Mouse (Mus musculus) left cerebral cortex, postnatal 25 days (tissue): ENCODE data around the gene Caskin1. TPM values are rescaled to one million over a fixed set of nuclear protein-coding genes. Genes with fewer than 3 reads are reported as not detected.

Source experiments
- DNase-seq, 2 experiments: peaks; one replicate each; pipeline ENCODE4 v3.0.0; 2022; ENCODE audit warnings: low spot score in 2 of 2, mixed read lengths in 1 of 2
- intact Hi-C: fragments of 180-260 bp; cut with DNase I; formaldehyde crosslinking; loops from one replicate; pipeline ENCODE4 v1.15.1; 2025
- total RNA-seq, 2 experiments: library from RNA; stranded (reverse); gene quantifications; 2 replicates each; pipeline ENCODE4 v1.2.3; 2021

Caskin1 gene
- total RNA-seq, 2 experiments from 2014 or later, result 115 to 121 TPM

GRCm38 (mm10) chr17:24488662-24489264 lies 362 bp downstream of the Caskin1 start:
- DNase-seq, result peak in 1 of 2 experiments; percentile 49
- intact Hi-C loops, result no loop called here

- no peak for DNase-seq
- intact Hi-C loops, result no loop called here
Measured at GRCm38 (mm10) chr17:24489265-24490030, 1.0 kb downstream of the Caskin1 start.

- peak in 1 of 2 experiments; percentile 66 for DNase-seq
- intact Hi-C loops, result no loop called here
Measured at GRCm38 (mm10) chr17:24490399-24490798, 2.0 kb downstream of the Caskin1 start.

GRCm38 (mm10) chr17:24494627-24495335 lies 6.4 kb downstream of the Caskin1 start:
- intact Hi-C loops, result no loop called here
- peak in 1 of 2 experiments; percentile 68 for DNase-seq

GRCm38 (mm10) chr17:24495443-24495842 lies 7.0 kb downstream of the Caskin1 start:
- intact Hi-C loops, result no loop called here
- DNase-seq, result peak in 1 of 2 experiments; percentile 89

GRCm38 (mm10) chr17:24496026-24496425 lies 7.6 kb downstream of the Caskin1 start:
- DNase-seq, result no peak
- intact Hi-C loops, result no loop called here

GRCm38 (mm10) chr17:24502208-24502607 lies 13.8 kb downstream of the Caskin1 start:
- no peak for DNase-seq
- intact Hi-C loops, result no loop called here

GRCm38 (mm10) chr17:24504085-24504484 lies 15.7 kb downstream of the Caskin1 start:
- DNase-seq, result no peak
- intact Hi-C loops, result no loop called here

GRCm38 (mm10) chr17:24505286-24505955 lies 17.0 kb downstream of the Caskin1 start:
- intact Hi-C loops, result no loop called here
- no peak for DNase-seq

- intact Hi-C loops, result loop anchor here (2.0 kb wide), 1 partner anchor 36 kb away; the partner anchor contains the start of genes E4f1 and Pgp
- peak; percentile 67 to 82 for DNase-seq
Measured at GRCm38 (mm10) chr17:24506332-24507070, 18.1 kb downstream of the Caskin1 start.

GRCm38 (mm10) chr17:24507129-24507664 lies 18.8 kb downstream of the Caskin1 start:
- intact Hi-C loops, result loop anchor here (2.0 kb wide), 1 partner anchor 36 kb away; the partner anchor contains the start of genes E4f1 and Pgp
- no peak for DNase-seq

GRCm38 (mm10) chr17:24507806-24508460 lies 19.5 kb downstream of the Caskin1 start:
- intact Hi-C loops, result loop anchor here (2.0 kb wide), 1 partner anchor 37 kb away; the partner anchor contains the start of genes E4f1 and Pgp
- DNase-seq, result no peak

GRCm38 (mm10) chr17:24513609-24514008 lies 25.2 kb downstream of the Caskin1 start:
- peak; percentile 74 to 80 for DNase-seq
- intact Hi-C loops, result loop anchor here (2.0 kb wide), 1 partner anchor 35 kb away; the partner anchor contains the start of gene Mlst8

GRCm38 (mm10) chr17:24514270-24515257 lies 26.2 kb downstream of the Caskin1 start:
- intact Hi-C loops, result no loop called here
- no peak for DNase-seq

GRCm38 (mm10) chr17:24520450-24520849 lies 32.0 kb downstream of the Caskin1 start:
- DNase-seq, result no peak
- intact Hi-C loops, result no loop called here

- no peak for DNase-seq
- intact Hi-C loops, result loop anchor here (5.0 kb wide), 1 partner anchor 47 kb away; the partner anchor contains the start of gene Mlst8
Measured at GRCm38 (mm10) chr17:24524734-24525133, 36.3 kb downstream of the Caskin1 start.

GRCm38 (mm10) chr17:24527315-24527714 lies 38.9 kb downstream of the Caskin1 start:
- intact Hi-C loops, result loop anchor here (5.0 kb wide), 1 partner anchor 50 kb away; the partner anchor contains the start of gene Mlst8
- no peak for DNase-seq
